Mouse (Mus musculus) neural tube, embryonic 13.5 days (tissue): Measurements from ENCODE around the gene Zfp810. TPM values are rescaled to one million over a fixed set of nuclear protein-coding genes. Genes with fewer than 3 reads are reported as not detected.

ENCODE experiments used
- ATAC-seq: fragments of 200-750 bp; cut with Nextera tagmentation; 2 replicates; pipeline ENCODE4 v1.8.0; 2017; ENCODE audit warnings: low read depth, mild to moderate bottlenecking, moderate TSS enrichment, moderate library complexity
- H3K27ac ChIP-seq: fragments of 300-500 bp; sonication (generic); replicated peaks from 2 replicates; pipeline ENCODE4 v1.5.1; 2015; ENCODE audit warnings: moderate library complexity, mild to moderate bottlenecking, inconsistent platforms
- H3K27me3 ChIP-seq: fragments of 300-500 bp; sonication (generic); 2 replicates; pipeline ENCODE4 v1.6.1; 2015; ENCODE audit warnings: mild to moderate bottlenecking, inconsistent platforms
- H3K36me3 ChIP-seq: fragments of 300-500 bp; sonication (generic); 2 replicates; pipeline ENCODE4 v1.6.1; 2015; ENCODE audit warnings: mild to moderate bottlenecking, inconsistent platforms
- H3K4me1 ChIP-seq: fragments of 300-500 bp; sonication (generic); replicated peaks from 2 replicates; pipeline ENCODE4 v1.6.1; 2015; ENCODE audit warnings: inconsistent platforms
- H3K4me2 ChIP-seq: fragments of 300-500 bp; sonication (generic); 2 replicates; pipeline ENCODE4 v1.6.1; 2015; ENCODE audit warnings: inconsistent platforms, mild to moderate bottlenecking, moderate library complexity
- H3K4me3 ChIP-seq: fragments of 300-500 bp; sonication (generic); 2 replicates; pipeline ENCODE4 v1.5.1; 2015; ENCODE audit warnings: mild to moderate bottlenecking, inconsistent platforms
- H3K9ac ChIP-seq: fragments of 300-500 bp; sonication (generic); 2 replicates; pipeline ENCODE4 v1.6.1; 2015; ENCODE audit warnings: moderate library complexity, mild to moderate bottlenecking, inconsistent platforms
- H3K9me3 ChIP-seq: fragments of 300-500 bp; sonication (generic); 2 replicates; pipeline ENCODE4 v1.6.1; 2016; ENCODE audit warnings: inconsistent platforms
- WGBS: fragments of 180-500 bp; shearing (Covaris S2); methylation state at CpG from one replicate; pipeline ENCODE4 v1.1.7; 2015; 5-methylcytosine and 5-hydroxymethylcytosine counted together
- polyA plus RNA-seq: library from polyadenylated mRNA; unstranded; fragments of >200 nt; fragmentation: Nextera tagmentation; extraction: Ambion mirVana; gene quantifications from 2 replicates; pipeline ENCODE4 v1.2.1, GENCODE M21; 2015

Gene Zfp810
- polyA plus RNA-seq, 1 experiment from 2014 or later = 34.1 TPM

GRCm38 (mm10) chr9:22259184-22260091 is 48.0 kb downstream of the Zfp810 start, which contains the start of gene Zfp599:
Zfp599 (minus strand) TSS chr9:22259895.
- ATAC-seq = peak; percentile 92
- H3K4me2 ChIP-seq = peak within 1 kb of the TSS; percentile 81

GRCm38 (mm10) chr9:22258784-22259183 is 48.7 kb downstream of the Zfp810 start:
- H3K27ac ChIP-seq = no peak overlapping the region
- H3K4me3 ChIP-seq = peak overlapping the region; percentile 67
- H3K9me3 ChIP-seq = peaks cover 10% of the 10 kb centered on the region
- no peaks in the 10 kb centered on the region for H3K27me3 ChIP-seq
- 87% methylated on average over 8 of the region's 8 CpGs for WGBS
- peaks cover 28% of the 10 kb centered on the region for H3K36me3 ChIP-seq
- peak overlapping the region; percentile 81 for H3K4me2 ChIP-seq
- ATAC-seq = no peak
- H3K4me1 ChIP-seq = peaks cover 11% of the 10 kb centered on the region; the same call in 1 of the 2 replicates
- H3K9ac ChIP-seq = peak overlapping the region; percentile 85

More at GRCm38 (mm10) chr9:22259184-22260091, 48.0 kb downstream of the Zfp810 start, which contains the start of gene Zfp599:
- WGBS = 1% methylated on average over 35 of the region's 35 CpGs
- H3K9ac ChIP-seq = peak within 1 kb of the TSS; percentile 85
- H3K36me3 ChIP-seq = peaks cover 23% of the 10 kb centered on the region
- H3K9me3 ChIP-seq = peaks cover 10% of the 10 kb centered on the region
- H3K27ac ChIP-seq = no peak within 1 kb of the TSS
- H3K4me1 ChIP-seq = peaks cover 11% of the 10 kb centered on the region; the same call in 1 of the 2 replicates
- H3K4me3 ChIP-seq = peak within 1 kb of the TSS; percentile 67
- no peaks in the 10 kb centered on the region for H3K27me3 ChIP-seq

- H3K9me3 ChIP-seq = peaks cover 10% of the 10 kb centered on the region
- no peak for ATAC-seq
- H3K27me3 ChIP-seq = no peaks in the 10 kb centered on the region
- WGBS = 96% methylated on average over 4 of the region's 4 CpGs
- no peak overlapping the region for H3K9ac ChIP-seq
- H3K4me2 ChIP-seq = no peak overlapping the region
- H3K4me1 ChIP-seq = peaks cover 11% of the 10 kb centered on the region; the same call in 1 of the 2 replicates
- peaks cover 47% of the 10 kb centered on the region for H3K36me3 ChIP-seq
- no peak overlapping the region for H3K27ac ChIP-seq
- no peak overlapping the region for H3K4me3 ChIP-seq
These were observed 50.9 kb downstream of the Zfp810 start for GRCm38 (mm10) chr9:22256579-22256978.

- H3K27ac ChIP-seq = no peak overlapping the region
- ATAC-seq = no peak
- no peaks in the 10 kb centered on the region for H3K27me3 ChIP-seq
- peaks cover 32% of the 10 kb centered on the region for H3K9me3 ChIP-seq
- WGBS = 91% methylated on average over 2 of the region's 2 CpGs
- H3K4me2 ChIP-seq = no peak overlapping the region
- H3K4me1 ChIP-seq = no peaks in the 10 kb centered on the region
- peaks cover 92% of the 10 kb centered on the region for H3K36me3 ChIP-seq
- H3K9ac ChIP-seq = no peak overlapping the region
- H3K4me3 ChIP-seq = no peak overlapping the region
These were observed 63.2 kb downstream of the Zfp810 start for GRCm38 (mm10) chr9:22244242-22244641.

GRCm38 (mm10) chr9:22240001-22240400 is 67.4 kb downstream of the Zfp810 start:
- Histone ChIP-seq H3K27me3 (no peaks in the 10 kb centered on the region), H3K36me3 (peaks cover 84% of the 10 kb centered on the region), H3K27ac (no peak overlapping the region), H3K4me1 (no peaks in the 10 kb centered on the region), H3K4me3 (no peak overlapping the region), H3K4me2 (no peak overlapping the region), H3K9me3 (peaks cover 13% of the 10 kb centered on the region), H3K9ac (no peak overlapping the region)
- ATAC-seq = no peak
- WGBS = 97% methylated on average over 4 of the region's 4 CpGs

- no peak for ATAC-seq
- Histone ChIP-seq H3K4me1 (peaks cover 5% of the 10 kb centered on the region; the same call in 1 of the 2 replicates), H3K27me3 (no peaks in the 10 kb centered on the region), H3K4me3 (no peak overlapping the region), H3K4me2 (no peak overlapping the region), H3K36me3 (0 out of 2 replicates have a peak, but pooled peaks cover 2% of the 10 kb centered on the region), H3K27ac (no peak overlapping the region), H3K9ac (no peak overlapping the region), H3K9me3 (no peaks in the 10 kb centered on the region; the same call in 1 of the 2 replicates)
These were observed 76.9 kb downstream of the Zfp810 start for GRCm38 (mm10) chr9:22230556-22230955.

- H3K27ac ChIP-seq = no peak overlapping the region
- no peak overlapping the region for H3K4me2 ChIP-seq
- no peak overlapping the region for H3K4me3 ChIP-seq
- WGBS = 93% methylated on average over 3 of the region's 3 CpGs
- ATAC-seq = no peak
- H3K9me3 ChIP-seq = no peaks in the 10 kb centered on the region
- peaks cover 5% of the 10 kb centered on the region; the same call in 1 of the 2 replicates for H3K4me1 ChIP-seq
- H3K9ac ChIP-seq = no peak overlapping the region
- H3K27me3 ChIP-seq = no peaks in the 10 kb centered on the region
- 0 out of 2 replicates have a peak, but pooled peaks cover 2% of the 10 kb centered on the region for H3K36me3 ChIP-seq
These were observed 77.4 kb downstream of the Zfp810 start for GRCm38 (mm10) chr9:22230061-22230460.

- no peaks in the 10 kb centered on the region for H3K27me3 ChIP-seq
- H3K27ac ChIP-seq = no peak overlapping the region
- H3K4me2 ChIP-seq = no peak overlapping the region
- H3K4me3 ChIP-seq = no peak overlapping the region
- no peak overlapping the region for H3K9ac ChIP-seq
- H3K9me3 ChIP-seq = no peaks in the 10 kb centered on the region
- WGBS = 88% methylated on average over 7 of the region's 7 CpGs
- H3K36me3 ChIP-seq = no peaks in the 10 kb centered on the region
- H3K4me1 ChIP-seq = peaks cover 5% of the 10 kb centered on the region; the same call in 1 of the 2 replicates
- ATAC-seq = no peak
These were observed 77.9 kb downstream of the Zfp810 start for GRCm38 (mm10) chr9:22229386-22230026.

GRCm38 (mm10) chr9:22226846-22227245 is 80.6 kb downstream of the Zfp810 start:
- no peak overlapping the region for H3K27ac ChIP-seq
- no peak for ATAC-seq
- H3K27me3 ChIP-seq = no peaks in the 10 kb centered on the region
- peaks cover 5% of the 10 kb centered on the region; the same call in 1 of the 2 replicates for H3K4me1 ChIP-seq
- no peak overlapping the region for H3K4me2 ChIP-seq
- WGBS = 79% methylated on average over 15 of the region's 15 CpGs
- no peak overlapping the region for H3K4me3 ChIP-seq
- H3K9ac ChIP-seq = no peak overlapping the region
- H3K9me3 ChIP-seq = no peaks in the 10 kb centered on the region
- no peaks in the 10 kb centered on the region for H3K36me3 ChIP-seq

Other genes with a start within 250 kb of the Zfp810 start
- not detected in 2 replicates for gene Gm49318, start 236.4 kb downstream of the Zfp810 start, polyA plus RNA-seq
- 16.5 and 16.6 TPM in 2 replicates for gene Zfp653, start 236.3 kb downstream of the Zfp810 start, polyA plus RNA-seq
- gene Ecsit, start 222.2 kb downstream of the Zfp810 start, polyA plus RNA-seq = 47.9 and 57.8 TPM in 2 replicates
- 2.6 and 2.9 TPM in 2 replicates for gene Cnn1, start 208.4 kb downstream of the Zfp810 start, polyA plus RNA-seq
- 170 and 172 TPM in 2 replicates for gene Elof1, start 190.5 kb downstream of the Zfp810 start, polyA plus RNA-seq
- 1.4 and 1.6 TPM in 2 replicates for gene Acp5, start 171.9 kb downstream of the Zfp810 start, polyA plus RNA-seq
- gene Pigyl, start 150.8 kb downstream of the Zfp810 start, polyA plus RNA-seq = 83.8 and 86.9 TPM in 2 replicates
- gene Zfp872, start 119.6 kb downstream of the Zfp810 start, polyA plus RNA-seq = 0.12 and 0.31 TPM in 2 replicates
- gene Zfp809, start 81.9 kb downstream of the Zfp810 start, polyA plus RNA-seq = 9.0 and 10.3 TPM in 2 replicates
- gene Zfp599, start 47.8 kb downstream of the Zfp810 start, polyA plus RNA-seq = 5.2 and 5.8 TPM in 2 replicates
- 8.1 and 9.8 TPM in 2 replicates for gene Anln, start 81.5 kb upstream of the Zfp810 start, polyA plus RNA-seq
- 5.4 and 8.9 TPM in 2 replicates for gene 9530077C05Rik, start 103.9 kb upstream of the Zfp810 start, polyA plus RNA-seq
- gene Gm17545, start 146.6 kb upstream of the Zfp810 start, polyA plus RNA-seq = not detected in 2 replicates
- 69.1 and 70.9 TPM in 2 replicates for gene Rp9, start 162.1 kb upstream of the Zfp810 start, polyA plus RNA-seq
- 14.9 and 18.7 TPM in 2 replicates for gene Bbs9, start 168.1 kb upstream of the Zfp810 start, polyA plus RNA-seq